Mouse (Mus musculus) cerebral cortex, adult 2 months (tissue): ENCODE measurements around the gene Fam170b.

Source experiments
- WGBS: fragments of 180-500 bp; shearing (Covaris S2); methylation state at CpG from one replicate; pipeline ENCODE4 v1.1.7; 2018; 5-methylcytosine and 5-hydroxymethylcytosine counted together

Fam170b gene

GRCm38 (mm10) chr14:32835596-32835995 is 1.8 kb downstream of the Fam170b start:
- 82% methylated on average over 14 of the region's 14 CpGs for WGBS

- WGBS, result 97% methylated on average over 11 of the region's 11 CpGs
These were observed 2.4 kb downstream of the Fam170b start for GRCm38 (mm10) chr14:32836191-32836590.

GRCm38 (mm10) chr14:32854059-32854458 is 20.3 kb downstream of the Fam170b start:
- WGBS, result 97% methylated on average over 4 of the region's 4 CpGs

DNA sequence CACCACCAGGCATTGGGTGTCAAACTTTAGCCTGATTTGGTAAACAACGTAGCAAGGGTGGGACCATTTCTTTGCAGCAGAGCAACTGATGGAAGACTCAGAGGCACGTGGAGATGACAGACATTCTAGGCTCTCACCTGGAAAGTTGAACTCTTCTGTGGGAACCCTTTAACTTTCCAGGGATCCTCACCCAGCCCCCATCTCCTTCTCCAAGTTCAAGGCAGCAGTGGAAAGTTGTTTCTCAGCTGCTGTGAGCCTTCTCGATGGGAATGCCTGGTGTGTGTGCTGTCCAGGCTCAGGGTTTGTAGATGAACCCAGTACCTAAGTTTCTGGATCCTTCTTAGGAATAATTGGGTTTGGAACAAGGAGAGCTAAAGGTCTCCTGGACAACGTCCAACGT is 22.5 kb downstream of the Fam170b start:
- 43% methylated on average over 5 of the region's 5 CpGs for WGBS

DNA sequence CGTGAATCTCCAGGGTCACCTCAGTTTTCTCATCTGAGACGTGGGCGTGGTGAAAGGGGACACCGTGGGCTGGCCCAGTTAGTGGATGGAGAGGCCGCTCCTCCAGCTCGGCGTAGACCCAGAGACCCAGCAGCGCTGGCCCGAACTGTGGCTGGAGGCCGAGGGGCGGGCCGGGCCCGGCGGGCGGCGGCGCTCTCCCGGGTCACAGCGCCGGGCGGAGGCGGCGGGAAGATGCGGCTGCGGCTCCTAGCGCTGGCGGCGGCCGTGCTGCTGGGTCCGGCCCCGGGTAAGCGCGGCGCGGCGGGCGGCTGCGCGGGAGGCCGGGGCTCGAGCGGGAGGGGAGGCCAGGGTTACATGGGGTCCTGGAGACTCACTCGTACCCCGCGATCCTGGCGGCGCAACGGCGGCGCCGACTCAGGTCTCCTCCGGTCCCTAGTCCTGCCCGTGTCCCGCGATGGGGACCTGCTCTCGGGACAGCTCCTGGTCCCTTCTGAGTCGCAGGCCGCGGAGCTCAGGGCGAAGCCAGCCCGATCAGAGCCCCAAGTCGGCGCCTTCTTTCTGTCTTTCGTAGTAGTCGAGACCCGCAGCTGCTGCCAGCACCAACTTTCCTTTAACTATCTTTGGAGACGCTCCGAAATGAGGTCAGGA is 23.0 kb downstream of the Fam170b start, which contains the start of gene Vstm4:
TSS of gene Vstm4 (plus strand) at position 76 of the 648 bp plus-strand sequence.
- 3% methylated on average over 68 of the region's 68 CpGs for WGBS

DNA sequence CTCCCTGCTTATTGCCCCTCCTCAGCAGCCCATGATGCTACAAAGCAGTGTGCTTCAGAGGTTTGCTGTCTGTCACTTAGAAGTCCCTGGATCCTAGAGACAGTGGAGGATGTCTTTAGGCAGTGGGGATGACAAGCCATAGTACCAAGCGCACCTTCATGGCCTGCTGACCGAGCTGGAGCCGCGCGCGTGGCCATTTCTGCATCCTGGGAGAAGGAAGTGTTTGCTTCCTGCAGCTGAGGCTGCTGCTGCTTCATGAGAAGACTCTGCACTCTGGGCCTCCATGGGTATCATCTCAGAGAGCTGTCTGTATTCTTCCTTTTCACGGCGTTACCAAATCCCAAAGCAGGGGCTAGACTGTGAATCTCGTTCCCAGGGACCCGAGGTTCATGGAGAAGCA is 24.6 kb downstream of the Fam170b start:
- WGBS, result 90% methylated on average over 10 of the region's 10 CpGs

GRCm38 (mm10) chr14:32858941-32859510 is 25.3 kb downstream of the Fam170b start:
- 77% methylated on average over 6 of the region's 6 CpGs for WGBS

GRCm38 (mm10) chr14:32859831-32860569 is 26.2 kb downstream of the Fam170b start:
- 76% methylated on average over 11 of the region's 11 CpGs for WGBS

DNA sequence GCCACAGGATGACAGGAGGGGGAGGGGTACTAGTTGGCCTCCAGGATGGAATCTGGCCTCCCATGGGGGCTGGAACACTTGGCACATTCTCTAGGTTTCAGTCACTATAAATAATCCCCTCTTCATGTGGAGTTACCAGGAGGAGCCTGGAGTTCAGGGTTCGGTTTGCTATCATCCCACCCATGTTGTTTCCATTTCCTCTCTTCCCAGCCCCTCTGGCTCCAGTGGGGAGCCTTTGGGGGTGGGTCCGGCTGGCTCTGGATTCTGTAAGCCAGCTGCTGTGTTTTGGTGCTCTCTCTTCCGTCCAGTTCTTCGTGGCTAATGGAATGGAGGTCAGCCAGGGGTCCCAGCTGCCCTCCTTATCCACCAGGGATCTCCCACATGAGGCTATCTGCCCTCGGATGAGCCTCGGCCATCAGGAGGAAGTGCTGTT is 27.4 kb downstream of the Fam170b start:
- 68% methylated on average over 6 of the region's 6 CpGs for WGBS

GRCm38 (mm10) chr14:32861656-32862055 is 27.9 kb downstream of the Fam170b start:
- 85% methylated on average over 2 of the region's 2 CpGs for WGBS

DNA sequence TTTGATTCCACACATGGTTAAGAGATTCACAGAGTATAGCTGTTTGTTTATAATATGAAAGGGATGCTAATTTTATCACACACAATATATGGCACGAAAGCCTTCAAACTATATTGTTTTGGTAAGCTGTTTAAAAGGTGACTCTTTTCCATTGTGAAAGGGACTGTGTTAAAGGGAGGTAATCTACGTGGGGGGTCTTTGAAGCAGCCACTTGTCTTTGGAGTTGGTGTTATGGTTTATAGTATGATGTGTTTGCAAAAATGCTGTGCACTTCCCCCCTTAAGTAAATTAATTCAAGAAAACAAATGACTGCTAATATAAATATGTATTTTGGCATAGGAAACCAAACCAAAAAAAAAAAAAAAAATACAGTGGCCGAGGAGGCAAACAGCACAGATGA is 31.6 kb downstream of the Fam170b start:
- 77% methylated on average over 3 of the region's 3 CpGs for WGBS

GRCm38 (mm10) chr14:32871963-32872362 is 38.2 kb downstream of the Fam170b start:
- WGBS, result 91% methylated on average over 5 of the region's 5 CpGs

DNA sequence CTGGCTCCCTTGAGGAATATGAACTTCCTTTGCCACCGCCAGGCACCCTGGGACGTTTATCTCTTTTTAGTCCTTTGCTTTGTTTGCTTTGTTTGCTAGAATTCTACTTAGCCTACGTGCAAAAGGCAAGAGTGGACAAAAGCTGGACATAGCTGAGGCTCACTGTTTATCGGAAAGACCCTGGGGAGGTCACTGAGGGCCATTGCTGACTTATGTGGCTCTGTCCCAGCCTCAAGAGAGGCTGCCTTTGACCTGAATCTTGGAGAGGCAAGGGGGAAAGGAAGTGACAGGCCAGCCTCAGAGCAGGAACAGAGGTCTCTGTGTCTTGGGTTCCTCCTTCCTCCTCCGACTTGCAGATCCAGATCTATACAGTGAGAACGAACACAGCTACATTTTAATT is 43.8 kb downstream of the Fam170b start:
- WGBS, result 66% methylated on average over 6 of the region's 6 CpGs

DNA sequence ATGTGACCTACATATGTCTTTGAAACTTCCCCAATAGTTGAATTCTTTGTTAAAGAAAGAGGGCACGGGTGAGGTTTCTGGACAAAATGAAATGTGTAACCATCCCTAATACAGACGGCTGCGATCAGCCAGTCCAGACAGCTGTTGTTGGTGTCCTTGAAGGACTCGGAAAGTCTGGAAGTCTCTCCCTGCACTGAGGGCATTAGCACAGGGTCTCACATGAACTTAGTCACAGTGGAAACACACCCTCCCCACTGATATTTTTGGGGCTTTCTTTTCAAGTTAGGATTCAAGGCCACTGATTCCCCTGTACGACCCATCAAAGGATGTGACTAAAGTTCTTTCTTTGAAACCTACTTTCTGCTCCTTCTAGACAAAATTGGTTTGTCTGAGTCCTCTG is 46.6 kb downstream of the Fam170b start:
- 82% methylated on average over 5 of the region's 5 CpGs for WGBS

DNA sequence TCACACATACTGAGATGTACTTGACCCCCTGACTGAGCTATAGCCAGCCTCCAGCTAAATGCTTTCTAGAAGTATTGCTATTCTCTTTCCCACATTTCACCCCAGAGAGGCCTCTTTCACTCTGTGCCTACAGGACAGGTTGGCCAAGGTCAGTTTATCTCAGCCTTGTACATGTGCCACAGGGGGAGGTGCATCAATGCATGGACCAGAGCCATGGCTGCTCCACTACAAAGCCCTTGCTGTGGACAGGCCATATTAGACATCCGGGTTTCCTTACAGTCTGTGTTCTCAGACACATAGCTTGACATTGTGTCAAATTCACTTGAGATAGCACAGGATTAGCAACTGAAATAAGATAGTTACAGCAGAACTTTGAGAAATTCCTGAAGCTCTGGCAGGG is 47.9 kb downstream of the Fam170b start:
- 66% methylated on average over 1 of the region's 1 CpGs for WGBS
